8 mouse cellular contexts compared by ENCODE assay signal in the genomic region with DNA sequence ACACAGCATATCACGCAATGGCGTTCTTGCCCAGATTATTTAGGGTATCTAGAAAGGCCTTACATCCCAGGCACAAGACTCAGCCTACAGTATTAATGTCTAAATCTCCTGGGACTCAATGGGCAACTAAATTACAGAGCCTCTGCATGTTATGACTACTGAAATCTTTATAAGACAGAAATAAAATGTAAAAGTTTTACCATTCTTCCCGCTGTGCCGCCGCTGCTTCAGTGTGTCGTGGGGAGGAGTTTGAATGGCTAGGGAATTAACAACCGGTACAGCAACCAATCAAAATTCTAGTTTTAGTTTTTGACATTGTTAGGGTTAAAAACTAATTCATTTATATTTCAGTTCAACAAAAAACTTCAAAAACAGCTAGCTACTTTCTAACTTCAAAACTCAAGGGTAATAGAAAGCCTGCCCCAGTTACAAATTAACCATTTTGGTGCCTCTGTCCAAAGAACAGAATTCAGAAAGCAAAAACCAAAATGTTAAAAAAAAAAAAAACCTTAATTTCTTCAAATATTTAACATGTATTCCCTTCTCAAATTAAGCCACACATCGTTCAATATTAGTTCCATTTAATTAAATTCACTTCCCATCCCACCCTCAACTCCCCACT. TPM values are rescaled to one million over a fixed set of nuclear protein-coding genes. Genes with fewer than 3 reads are reported as not detected.
DNase-seq lines count a peak whose midpoint lies in the region; ATAC-seq and TF ChIP-seq lines count a peak whose summit lies in the region.

No protein-coding gene starts in this region.

- no peak for ATAC-seq in forebrain, embryonic 13.5 days
- ATAC-seq in liver, embryonic 11.5 days (replicated peaks; ENCODE audit: low FRiP score) = no peak
- ATAC-seq in activated CD4-positive, CD25-positive, alpha-beta regulatory T cell, adult 4 months = no peak

- peak overlapping the region; percentile 87 for H3K4me2 ChIP-seq in forebrain, embryonic 13.5 days
- H3K4me2 ChIP-seq in liver, embryonic 11.5 days = peak overlapping the region; percentile 84

- peak overlapping the region; percentile 97; the same call in 1 of the 2 replicates for H3K27ac ChIP-seq in gastrocnemius, adult 2 months
- no peak overlapping the region for H3K27ac ChIP-seq in ES-Bruce4 (ENCODE audit: insufficient read depth, low read length)
- H3K27ac ChIP-seq in forebrain, embryonic 13.5 days = no peak overlapping the region
- H3K27ac ChIP-seq in liver, embryonic 11.5 days (ENCODE audit: low read depth, low read length) = no peak overlapping the region

- H3K36me3 ChIP-seq in ES-Bruce4 (ENCODE audit: control insufficient read depth, insufficient read depth, low read length, poor library complexity, severe bottlenecking) = peaks cover 28% of the 10 kb centered on the region
- H3K36me3 ChIP-seq in forebrain, embryonic 13.5 days (ENCODE audit: poor library complexity, severe bottlenecking) = peaks cover 9% of the 10 kb centered on the region; the same call in 1 of the 2 replicates
- H3K36me3 ChIP-seq in liver, embryonic 11.5 days (ENCODE audit: control insufficient read depth, insufficient read depth, low read length) = no peaks in the 10 kb centered on the region

- H3K27me3 ChIP-seq in ES-Bruce4 (ENCODE audit: control insufficient read depth, insufficient read depth, low read length, poor library complexity, severe bottlenecking) = no peaks in the 10 kb centered on the region
- H3K27me3 ChIP-seq in forebrain, embryonic 13.5 days = no peaks in the 10 kb centered on the region
- no peaks in the 10 kb centered on the region for H3K27me3 ChIP-seq in liver, embryonic 11.5 days (replicated peaks; ENCODE audit: control insufficient read depth, insufficient read depth, low read length)

- no peak for DNase-seq in gastrocnemius, adult 2 months
- DNase-seq in gastrocnemius, postnatal 14 days = no peak
- no peak for DNase-seq in liver, embryonic 11.5 days (ENCODE audit: low spot score)
- no peak for DNase-seq in frontal cortex, postnatal 14 days (ENCODE audit: low spot score in 2 of 2)
- no peak for DNase-seq in cerebellum, adult 11 months

- 7% methylated on average over 8 of the region's 8 CpGs for WGBS in forebrain, embryonic 13.5 days
- WGBS in liver, embryonic 11.5 days = 15% methylated on average over 8 of the region's 8 CpGs

- no peak for TF ChIP-seq CTCF in gastrocnemius, adult 2 months (IDR thresholded peaks at IDR 0.05)
- TF ChIP-seq CTCF in ES-Bruce4 (IDR thresholded peaks at IDR 0.05; ENCODE audit: low read depth, low read length) = no peak

- peak overlapping the region; percentile 100 for H3K9ac ChIP-seq in ES-Bruce4 (ENCODE audit: low read depth, poor library complexity, severe bottlenecking)
- H3K9ac ChIP-seq in forebrain, embryonic 13.5 days = peak overlapping the region; percentile 99
- peak overlapping the region; percentile 97 for H3K9ac ChIP-seq in liver, embryonic 11.5 days (ENCODE audit: low read depth, low read length)

- H3K9me3 ChIP-seq in ES-Bruce4 (replicated peaks; ENCODE audit: control insufficient read depth, insufficient read depth, low read length, poor library complexity, severe bottlenecking) = no peaks in the 10 kb centered on the region
- no peaks in the 10 kb centered on the region for H3K9me3 ChIP-seq in forebrain, embryonic 13.5 days (replicated peaks)
- no peaks in the 10 kb centered on the region for H3K9me3 ChIP-seq in liver, embryonic 11.5 days (ENCODE audit: control insufficient read depth, low read length)

- peak overlapping the region; percentile 96 for H3K4me3 ChIP-seq in gastrocnemius, adult 2 months
- peak overlapping the region; percentile 73 for H3K4me3 ChIP-seq in ES-Bruce4 (ENCODE audit: low read depth, low read length)
- H3K4me3 ChIP-seq in forebrain, embryonic 13.5 days = peak overlapping the region; percentile 95
- peak overlapping the region; percentile 86 for H3K4me3 ChIP-seq in liver, embryonic 11.5 days (ENCODE audit: low read depth, low read length)

- peaks cover 4% of the 10 kb centered on the region for H3K4me1 ChIP-seq in ES-Bruce4 (ENCODE audit: control insufficient read depth, insufficient read depth, low read length)
- peaks cover 48% of the 10 kb centered on the region for H3K4me1 ChIP-seq in forebrain, embryonic 13.5 days
- peaks cover 27% of the 10 kb centered on the region for H3K4me1 ChIP-seq in liver, embryonic 11.5 days (replicated peaks; ENCODE audit: control insufficient read depth, insufficient read depth, low read length)

- TF ChIP-seq EP300 in ES-Bruce4 (IDR thresholded peaks at IDR 0.05; ENCODE audit: insufficient read depth, low read depth, low read length) = no peak

- no peak for TF ChIP-seq POLR2A in ES-Bruce4 (IDR thresholded peaks at IDR 0.05; ENCODE audit: insufficient read depth, low read length)

- intact Hi-C loops in gastrocnemius, adult 2 months (cut with DNase I) = no loop called here
- intact Hi-C loops in gastrocnemius, postnatal 14 days (cut with DNase I; ENCODE audit: low total_unique reads) = no loop called here

RNA-seq across cellular contexts. Expression of gene Hnrnpd, which starts 2.3 kb away (rescaled TPM):
- total RNA-seq in gastrocnemius, adult 2 months (2021) = 10 to 100 TPM; 68.5 to 84.1 TPM
- total RNA-seq in gastrocnemius, postnatal 14 days (2021) = 10 to 100 TPM; 74.9 to 93.6 TPM
- polyA plus RNA-seq in ES-Bruce4 (2011; ENCODE audit: insufficient read depth, insufficient read length, low read depth, missing spikeins) = 605 and 625 TPM in 2 replicates
- 119 and 189 TPM in 2 replicates for polyA plus RNA-seq in forebrain, embryonic 13.5 days (2015; fragmentation: Nextera tagmentation; extraction: Ambion mirVana)
- polyA plus RNA-seq in liver, embryonic 11.5 days (2014; fragmentation: Nextera tagmentation; extraction: Ambion mirVana) = 150 and 152 TPM in 2 replicates
- 10 to 100 TPM; 36.0 to 66.4 TPM for polyA plus RNA-seq in activated CD4-positive, CD25-positive, alpha-beta regulatory T cell, adult 4 months (2017; shearing (Covaris generic))

RNA-seq across cellular contexts. Expression of gene 4930524J08Rik, which starts 2.4 kb away (rescaled TPM):
- under 1 TPM in 1 of 2 experiments, not detected in 1; 0.42 TPM for total RNA-seq in gastrocnemius, adult 2 months (2021)
- total RNA-seq in gastrocnemius, postnatal 14 days (2021) = under 1 TPM; 0.55 to 0.64 TPM
- polyA plus RNA-seq in ES-Bruce4 (2011; ENCODE audit: insufficient read depth, insufficient read length, low read depth, missing spikeins) = 1.5 TPM in 1 of 2 replicates, not detected in the other
- 3.1 and 3.4 TPM in 2 replicates for polyA plus RNA-seq in forebrain, embryonic 13.5 days (2015; fragmentation: Nextera tagmentation; extraction: Ambion mirVana)
- 1.3 and 1.9 TPM in 2 replicates for polyA plus RNA-seq in liver, embryonic 11.5 days (2014; fragmentation: Nextera tagmentation; extraction: Ambion mirVana)
- polyA plus RNA-seq in activated CD4-positive, CD25-positive, alpha-beta regulatory T cell, adult 4 months (2017; shearing (Covaris generic)) = not detected
